23 mouse cellular contexts compared by ENCODE assay signal in genomic region chr15:63667536-63667935, GRCm38 (mm10).
"Had no signal": no experiment of that assay in that cellular context is flagged by ENCODE, and none has a peak within 500 bp of the region (broad histone marks: within the 10 kb centered on the region; RNA-seq: fewer than 3 reads in every experiment).

No protein-coding gene starts in this region.

- H3K4me2 ChIP-seq: kidney, embryonic 15.5 days; limb, embryonic 12.5 days; limb, embryonic 15.5 days; liver, embryonic 11.5 days; lung, embryonic 14.5 days; midbrain, embryonic 12.5 days; midbrain, embryonic 15.5 days; neural tube, embryonic 12.5 days; stomach, embryonic 15.5 days had no signal

- ATAC-seq: liver, postnatal 0 days; lung, postnatal 0 days; midbrain, embryonic 15.5 days had no signal

- H3K4me3 ChIP-seq: kidney, embryonic 15.5 days; left cerebral cortex, adult 2 months; limb, embryonic 12.5 days; limb, embryonic 15.5 days; midbrain, embryonic 12.5 days; midbrain, embryonic 15.5 days; neural tube, embryonic 12.5 days; stomach, embryonic 15.5 days had no signal

- H3K27ac ChIP-seq: kidney, embryonic 15.5 days; left cerebral cortex, adult 2 months; limb, embryonic 12.5 days; limb, embryonic 15.5 days; liver, embryonic 14.5 days; macrophage; midbrain, embryonic 12.5 days; midbrain, embryonic 15.5 days; neural tube, embryonic 12.5 days; stomach, embryonic 15.5 days had no signal

- H3K27me3 ChIP-seq: kidney, embryonic 15.5 days; limb, embryonic 12.5 days; limb, embryonic 15.5 days; midbrain, embryonic 15.5 days; neural tube, embryonic 12.5 days; stomach, embryonic 15.5 days had no signal

- DNase-seq: kidney, adult 11 months; kidney, adult 8-10 months; kidney, postnatal 10 days; kidney, postnatal 36 days; layer of hippocampus, postnatal 36 days; left cerebral cortex, postnatal 4 days; liver, postnatal 0 days; lung, embryonic 14.5 days; right cerebral cortex, postnatal 25 days; spleen, adult 18-20 months; thymus, postnatal 25 days had no signal

- H3K9me3 ChIP-seq: kidney, embryonic 15.5 days; limb, embryonic 12.5 days; limb, embryonic 15.5 days; midbrain, embryonic 12.5 days; midbrain, embryonic 15.5 days; neural tube, embryonic 12.5 days; stomach, embryonic 15.5 days had no signal

- H3K9ac ChIP-seq: kidney, embryonic 15.5 days; limb, embryonic 12.5 days; limb, embryonic 15.5 days; liver, embryonic 14.5 days; liver, postnatal 0 days; lung, embryonic 14.5 days; midbrain, embryonic 12.5 days; midbrain, embryonic 15.5 days; neural tube, embryonic 12.5 days; stomach, embryonic 15.5 days had no signal

- H3K4me1 ChIP-seq: kidney, embryonic 15.5 days; limb, embryonic 12.5 days; midbrain, embryonic 12.5 days; neural tube, embryonic 12.5 days; stomach, embryonic 15.5 days had no signal

- H3K36me3 ChIP-seq: kidney, embryonic 15.5 days; limb, embryonic 12.5 days; limb, embryonic 15.5 days; midbrain, embryonic 12.5 days; midbrain, embryonic 15.5 days; neural tube, embryonic 12.5 days; stomach, embryonic 15.5 days had no signal
